Mouse (Mus musculus) lung, postnatal 0 days (tissue): Measurements from ENCODE around the gene Phlpp1.

Source experiments
- CTCF ChIP-seq: IDR thresholded peaks from 2 replicates; pipeline ENCODE4 v1.5.1; 2016; ENCODE audit warnings: antibody characterized with exemption, mild to moderate bottlenecking
- EP300 ChIP-seq: IDR thresholded peaks from 2 replicates; pipeline ENCODE4 v1.6.1; 2016; ENCODE audit warnings: antibody characterized with exemption, mild to moderate bottlenecking, control low read depth

DNA sequence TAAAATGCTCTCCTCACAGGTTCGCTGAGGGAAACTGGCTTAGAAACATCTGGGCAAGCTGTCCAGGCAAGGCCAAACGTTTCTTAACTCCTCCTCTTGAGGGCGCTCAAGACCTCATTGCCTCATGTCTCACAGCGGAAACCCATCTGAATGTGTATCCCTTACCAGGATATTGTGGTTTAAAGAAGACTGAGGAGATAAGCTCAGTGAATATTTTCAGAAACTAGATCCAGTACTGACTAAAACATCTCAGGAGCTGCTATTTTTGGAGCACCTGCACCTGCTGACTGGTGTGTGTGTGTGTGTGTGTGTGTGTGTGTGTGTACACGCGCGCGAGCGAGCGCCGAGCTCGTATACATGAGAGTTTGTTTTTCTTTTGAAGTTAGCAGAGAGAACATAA, 19.7 kb upstream of the Phlpp1 start:
- TF ChIP-seq EP300 (no peak), CTCF (peak; percentile 56)
